Mouse (Mus musculus) CD4-positive helper T cell, adult 2 months (primary cell): ENCODE measurements around the gene B3gnt9.
A peak's percentile ranks its signal among the peaks of the same experiment; 100 is the strongest.

Source experiments
- DNase-seq: peaks from one replicate; pipeline ENCODE4 v3.0.0-alpha.2; 2012; ENCODE audit warnings: low read depth, missing footprints, low spot score

B3gnt9 gene

GRCm38 (mm10) chr8:105282239-105282638 is 27.3 kb upstream of the B3gnt9 start:
- DNase-seq, result no peak

GRCm38 (mm10) chr8:105281821-105282220 is 26.9 kb upstream of the B3gnt9 start:
- no peak for DNase-seq

GRCm38 (mm10) chr8:105280567-105280966 is 25.6 kb upstream of the B3gnt9 start:
- no peak for DNase-seq

- peak; percentile 75 for DNase-seq
Measured at GRCm38 (mm10) chr8:105278911-105279334, 24.0 kb upstream of the B3gnt9 start.

DNA sequence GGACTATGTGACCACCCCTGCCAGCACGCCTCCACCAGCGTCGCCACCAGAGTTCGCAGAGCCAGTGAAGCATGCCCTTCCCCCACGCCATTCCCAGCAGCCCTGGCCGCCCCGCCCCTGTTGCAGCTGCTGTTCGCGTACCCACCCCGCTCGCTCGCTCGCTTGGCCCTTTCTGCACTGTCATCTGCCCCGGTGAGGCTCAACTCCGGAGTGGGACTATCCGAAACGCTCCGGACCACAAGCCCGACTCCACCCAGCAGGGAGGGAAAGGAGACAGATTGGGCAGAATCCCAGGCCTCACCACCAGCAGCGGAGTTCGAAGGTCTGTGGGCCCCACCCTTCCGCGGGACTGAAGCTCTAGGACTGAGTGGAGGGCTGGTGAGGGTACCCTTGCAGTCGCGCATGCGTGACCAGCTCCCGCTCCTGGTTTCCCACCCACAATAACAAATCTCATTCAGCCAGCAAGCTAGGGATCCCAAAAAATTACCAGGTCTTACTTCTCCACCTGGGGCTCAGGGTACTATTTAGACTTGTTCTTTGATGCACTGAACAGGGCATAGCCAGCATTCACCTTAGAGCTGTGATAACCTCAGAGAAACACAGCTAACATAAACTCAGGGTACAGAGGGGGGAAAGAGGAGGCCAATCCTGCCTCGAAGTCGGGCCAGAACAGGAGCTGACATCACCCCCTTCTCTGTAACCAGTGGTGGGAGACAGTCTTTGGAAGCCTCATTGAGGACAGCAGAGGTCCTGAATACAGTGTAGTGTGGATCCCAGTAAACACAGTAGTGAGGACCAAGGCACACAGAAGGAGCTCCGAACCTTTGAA is 21.6 kb upstream of the B3gnt9 start:
- DNase-seq, result no peak

- DNase-seq, result no peak
Measured at GRCm38 (mm10) chr8:105275840-105276239, 20.9 kb upstream of the B3gnt9 start, which contains the start of gene Nol3. Nol3 (plus strand) TSS chr8:105276140.

GRCm38 (mm10) chr8:105275387-105275786 is 20.4 kb upstream of the B3gnt9 start:
- DNase-seq, result no peak

DNA sequence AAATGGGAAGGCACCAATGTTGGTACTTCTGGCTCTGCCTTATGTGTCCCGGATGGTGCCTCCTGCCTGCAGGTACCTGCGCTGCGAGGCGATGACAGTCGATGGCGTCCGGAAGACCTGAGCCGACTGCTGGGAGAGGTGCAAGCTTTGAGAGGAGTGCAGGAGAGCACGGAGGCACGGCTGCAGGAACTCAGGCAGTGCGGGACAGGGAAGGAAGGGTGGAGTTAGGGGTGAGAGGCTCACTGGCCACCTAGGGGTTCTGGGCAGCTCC is 15.9 kb upstream of the B3gnt9 start:
- DNase-seq, result no peak

DNA sequence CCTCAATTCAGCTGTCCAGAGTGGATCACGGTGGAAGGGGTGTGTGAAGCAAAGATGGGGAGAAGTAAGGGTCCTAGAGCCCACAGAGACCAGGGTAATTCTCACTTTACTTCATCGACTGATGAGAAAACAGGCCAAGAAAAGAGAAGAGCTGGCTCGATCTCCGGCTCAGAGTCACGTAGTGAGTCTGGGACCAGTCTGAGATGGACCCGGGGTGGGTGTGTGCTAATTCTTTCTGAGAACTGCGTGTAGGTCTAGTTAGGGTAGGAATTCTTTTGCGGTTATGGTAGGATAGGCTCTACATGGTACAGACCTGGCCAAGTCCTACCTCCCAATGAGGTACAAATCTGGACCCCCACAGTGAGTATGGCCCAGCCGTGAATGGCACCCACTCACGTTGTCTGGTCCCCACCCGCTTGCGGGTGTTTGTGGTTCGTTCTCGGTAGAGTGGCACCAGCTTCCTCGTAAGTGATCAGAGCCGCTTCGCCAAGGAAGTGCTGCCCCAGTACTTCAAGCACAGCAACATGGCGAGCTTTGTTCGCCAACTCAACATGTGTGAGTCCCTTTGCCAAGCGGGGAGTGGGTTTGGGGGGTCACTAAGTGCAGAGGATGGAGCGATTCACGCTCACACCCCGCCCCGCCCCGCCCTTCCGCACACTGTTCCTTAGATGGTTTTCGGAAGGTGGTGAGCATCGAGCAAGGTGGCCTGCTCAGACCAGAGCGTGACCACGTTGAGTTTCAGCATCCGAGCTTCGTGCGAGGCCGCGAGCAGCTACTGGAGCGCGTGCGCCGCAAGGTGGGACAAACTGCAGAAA is 15.4 kb upstream of the B3gnt9 start:
- DNase-seq, result no peak

DNA sequence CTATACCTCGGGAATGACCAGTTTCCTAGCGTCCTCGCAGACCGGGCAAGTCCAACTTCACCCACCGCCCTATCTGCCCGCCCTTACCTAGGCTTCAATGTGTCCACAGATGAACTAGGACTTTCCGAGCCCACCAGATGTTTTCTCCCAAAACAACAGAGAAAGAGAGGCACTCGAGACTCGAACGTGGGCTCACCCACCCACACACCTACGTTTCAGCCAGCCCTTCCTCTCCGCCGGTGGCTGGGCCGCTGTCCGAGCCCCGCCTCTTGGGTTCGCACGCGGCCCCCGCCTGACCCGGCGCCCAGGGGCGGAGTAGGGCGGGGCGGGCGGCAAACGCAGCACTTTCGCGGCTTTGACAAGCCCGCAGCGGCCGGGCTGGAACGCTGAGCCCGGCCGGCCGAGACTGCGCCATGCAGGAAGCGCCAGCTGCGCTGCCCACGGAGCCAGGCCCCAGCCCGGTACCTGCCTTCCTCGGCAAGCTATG is 14.6 kb upstream of the B3gnt9 start, which contains the start of gene Hsf4:
TSS of gene Hsf4 (plus strand) at position 341 of the 487 bp plus-strand sequence.
- DNase-seq, result peak; percentile 52

- DNase-seq, result no peak
Measured at GRCm38 (mm10) chr8:105269075-105269458, 14.1 kb upstream of the B3gnt9 start.

DNA sequence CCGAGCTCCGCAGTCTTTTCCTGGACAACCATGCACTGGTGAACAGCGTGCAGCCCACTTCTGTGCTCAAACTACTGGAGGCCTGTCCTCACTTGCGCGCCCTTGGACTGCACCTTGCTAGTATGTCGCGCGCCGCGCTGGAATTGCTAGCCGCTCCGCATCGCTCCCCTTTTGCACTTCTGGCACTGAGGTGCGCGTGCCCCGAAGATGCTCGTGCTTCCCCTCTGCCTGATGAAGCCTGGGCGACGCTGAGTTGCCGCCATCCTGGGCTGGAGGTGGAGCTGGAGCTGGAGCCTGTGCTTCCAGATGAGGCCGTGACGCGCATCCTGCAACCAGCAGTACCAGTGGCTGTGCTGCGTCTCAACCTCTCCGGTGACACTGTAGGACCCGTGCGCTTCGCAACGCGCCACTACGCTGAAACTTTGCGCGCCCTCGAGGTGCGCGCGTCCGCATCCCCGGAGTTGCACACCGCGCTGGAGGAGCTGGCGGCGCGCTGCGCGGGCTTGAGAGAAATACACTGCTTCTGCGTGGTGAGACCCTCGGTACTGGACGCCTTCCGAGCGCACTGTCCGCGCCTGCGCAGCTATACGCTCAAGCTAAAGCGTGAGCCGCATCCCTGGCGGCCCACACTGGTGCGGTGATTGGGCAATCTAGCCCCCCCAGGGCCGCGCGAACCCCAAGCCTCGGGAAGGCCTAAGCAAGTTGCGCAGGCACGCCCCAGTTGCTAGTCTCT is 13.6 kb upstream of the B3gnt9 start:
- no peak for DNase-seq

DNA sequence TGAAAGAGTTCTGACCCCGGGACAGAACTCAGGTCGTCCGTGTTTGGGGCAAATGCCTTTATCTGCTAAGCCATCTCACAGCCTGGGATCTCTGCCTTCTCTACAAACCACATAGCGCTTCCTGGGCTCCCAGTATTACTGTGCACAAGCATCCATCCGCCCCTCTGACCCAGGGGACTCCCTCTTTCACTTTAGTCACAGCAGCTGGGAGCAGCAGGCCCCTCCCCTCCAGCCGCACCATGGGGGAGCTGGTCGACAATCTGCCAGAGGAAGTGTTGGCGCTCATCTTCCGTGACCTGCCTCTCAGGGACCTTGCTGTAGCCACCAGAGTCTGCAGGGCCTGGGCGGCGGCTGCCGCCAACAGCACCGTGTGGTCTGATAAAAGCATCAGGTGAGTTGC is 11.8 kb upstream of the B3gnt9 start:
- DNase-seq, result peak; percentile 79

GRCm38 (mm10) chr8:105265128-105265527 is 10.2 kb upstream of the B3gnt9 start:
- peak; percentile 86 for DNase-seq

DNA sequence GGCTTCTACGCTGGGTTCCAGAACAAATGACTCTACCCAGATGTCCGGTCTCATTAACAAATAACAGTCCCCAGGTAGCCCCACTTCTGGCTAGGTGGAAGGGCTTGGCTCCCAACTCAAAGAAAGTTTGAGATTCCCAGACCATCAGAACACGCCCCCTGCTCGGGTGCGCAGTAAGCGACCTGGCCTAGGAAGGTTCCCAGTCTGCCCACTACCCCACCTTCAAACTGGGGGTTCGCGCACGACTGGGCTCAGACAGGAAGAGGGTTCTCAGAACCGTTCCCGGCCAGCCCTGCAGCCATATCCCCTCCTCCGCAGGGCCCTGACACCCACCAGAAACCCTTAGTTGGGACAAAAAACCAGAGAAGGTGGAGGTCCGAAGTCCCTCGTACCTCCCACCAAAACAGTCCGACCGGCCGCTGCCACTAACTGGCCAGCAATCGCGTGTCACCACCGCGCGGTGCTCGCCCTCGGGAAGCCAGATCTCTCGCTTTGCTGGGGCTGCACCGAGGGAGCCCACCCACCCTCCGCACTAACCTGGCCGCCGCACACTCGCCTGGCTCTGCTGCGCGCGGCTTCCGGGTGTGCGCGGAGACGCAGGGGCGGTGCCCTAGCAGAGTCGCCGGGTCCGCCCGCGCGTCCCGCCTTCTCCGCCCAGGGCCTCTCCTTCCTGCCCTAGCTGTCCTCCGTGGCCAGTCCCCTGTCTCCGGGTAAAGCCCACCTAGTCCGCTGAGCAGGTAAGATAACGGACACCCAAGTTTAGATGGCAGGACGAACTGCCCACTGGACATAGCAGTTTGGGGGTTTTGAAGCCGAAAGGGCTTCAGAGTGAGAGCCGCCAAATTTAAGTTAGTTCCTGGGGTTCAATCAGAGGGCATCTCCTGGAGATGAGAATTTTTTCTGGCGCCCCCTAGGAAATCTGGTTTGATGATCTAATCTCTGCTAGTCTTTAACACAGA is 9.3 kb upstream of the B3gnt9 start, which contains the start of the genes Tradd and Fbxl8:
TSS of gene Tradd (minus strand) at position 586 of the 959 bp plus-strand sequence.
TSS of gene Fbxl8 (plus strand) at position 625 of the 959 bp plus-strand sequence.
- DNase-seq, result peak; percentile 85

- no peak for DNase-seq
Measured at GRCm38 (mm10) chr8:105263244-105263912, 8.4 kb upstream of the B3gnt9 start.

GRCm38 (mm10) chr8:105261326-105261980 is 6.5 kb upstream of the B3gnt9 start:
- no peak for DNase-seq

GRCm38 (mm10) chr8:105260371-105261099 is 5.6 kb upstream of the B3gnt9 start:
- DNase-seq, result no peak
